Mouse (Mus musculus) cerebellum, adult 2 months (tissue): ENCODE measurements around the gene Borcs6.

Experiments
- CTCF ChIP-seq: fragments of 200-500 bp; IDR thresholded peaks from 2 replicates; pipeline ENCODE4 v1.5.1; 2011; ENCODE audit warnings: low read depth, mild to moderate bottlenecking, control low read depth, low read length, moderate library complexity, borderline replicate concordance; ENCODE audit not compliant: insufficient read depth
- POLR2A ChIP-seq: fragments of 200-500 bp; IDR thresholded peaks from 2 replicates; pipeline ENCODE4 v1.6.1; 2011; ENCODE audit warnings: low read length, control low read depth, borderline replicate concordance; ENCODE audit not compliant: insufficient read depth

DNA sequence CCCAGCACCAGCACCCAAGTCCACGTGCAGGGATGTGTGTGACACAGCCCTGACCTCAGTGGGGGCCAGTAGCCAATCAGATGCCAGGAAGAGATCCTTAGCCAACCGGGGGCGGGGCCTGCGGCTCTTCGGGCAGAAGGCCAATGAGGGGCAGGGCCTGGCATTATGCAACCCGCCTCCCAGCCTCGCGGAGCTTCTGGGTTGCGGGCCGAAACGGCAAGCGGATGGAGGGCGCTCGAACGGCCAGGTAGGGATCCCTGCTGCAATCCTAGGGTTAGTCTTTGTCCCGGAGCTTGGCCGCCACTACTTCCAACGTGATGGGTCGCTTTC is 39.2 kb downstream of the Borcs6 start:
- TF ChIP-seq POLR2A (peak; percentile 78; the same call in 1 of the 2 replicates), CTCF (no peak)
